Mouse (Mus musculus): ENCODE measurements around the gene Fam50b.
A peak's percentile ranks its signal among the peaks of the same experiment; 100 is the strongest.

Fam50b gene

GRCm38 (mm10) chr13:34734686-34735085 lies at the start of gene Fam50b:
Fam50b (plus strand) TSS chr13:34734850.
- no peak for DNase-seq (ENCODE audit: low spot score)

DNA sequence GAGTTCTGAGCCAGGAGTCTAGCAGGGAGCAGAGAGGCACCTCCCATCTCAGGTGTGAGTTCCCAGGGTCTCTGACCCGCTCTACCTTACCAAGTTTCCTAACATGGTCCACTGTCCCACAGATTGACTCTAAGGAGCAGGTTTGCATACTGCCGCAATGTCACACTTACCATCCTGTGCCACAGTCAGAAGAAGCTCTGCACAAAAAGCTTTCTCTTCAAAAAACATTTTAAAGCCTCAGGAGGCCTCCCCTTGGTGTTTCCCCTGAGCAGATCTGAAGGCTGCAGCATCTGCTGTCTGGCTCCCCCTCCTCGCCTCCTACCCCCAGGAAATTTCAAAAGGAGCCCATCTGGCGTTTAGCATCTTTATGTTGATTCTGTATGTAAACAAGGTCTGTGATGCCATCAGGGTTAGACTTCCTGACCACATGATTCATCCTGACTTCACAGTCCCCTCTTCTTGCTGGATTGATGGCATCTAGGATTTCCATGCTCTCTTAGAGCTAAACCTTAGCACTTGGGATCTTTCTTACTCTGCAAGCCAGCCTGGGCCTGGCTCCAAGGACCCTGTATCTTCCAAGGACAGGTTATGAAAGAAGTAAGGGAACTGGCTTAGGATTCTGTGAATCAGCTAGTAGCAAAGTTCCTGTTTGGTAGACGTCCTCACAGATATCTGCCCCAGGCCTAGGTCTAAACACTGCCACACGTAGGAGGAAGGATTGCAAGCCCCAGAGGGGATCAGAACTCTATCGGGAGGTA lies 49.5 kb upstream of the Fam50b start:
- no peak for DNase-seq (ENCODE audit: low spot score)

GRCm38 (mm10) chr13:34691049-34691448 lies 43.6 kb upstream of the Fam50b start:
- no peak for DNase-seq (ENCODE audit: low spot score)

- DNase-seq (ENCODE audit: low spot score) = no peak
Measured at GRCm38 (mm10) chr13:34693111-34693510, 41.5 kb upstream of the Fam50b start.

DNA sequence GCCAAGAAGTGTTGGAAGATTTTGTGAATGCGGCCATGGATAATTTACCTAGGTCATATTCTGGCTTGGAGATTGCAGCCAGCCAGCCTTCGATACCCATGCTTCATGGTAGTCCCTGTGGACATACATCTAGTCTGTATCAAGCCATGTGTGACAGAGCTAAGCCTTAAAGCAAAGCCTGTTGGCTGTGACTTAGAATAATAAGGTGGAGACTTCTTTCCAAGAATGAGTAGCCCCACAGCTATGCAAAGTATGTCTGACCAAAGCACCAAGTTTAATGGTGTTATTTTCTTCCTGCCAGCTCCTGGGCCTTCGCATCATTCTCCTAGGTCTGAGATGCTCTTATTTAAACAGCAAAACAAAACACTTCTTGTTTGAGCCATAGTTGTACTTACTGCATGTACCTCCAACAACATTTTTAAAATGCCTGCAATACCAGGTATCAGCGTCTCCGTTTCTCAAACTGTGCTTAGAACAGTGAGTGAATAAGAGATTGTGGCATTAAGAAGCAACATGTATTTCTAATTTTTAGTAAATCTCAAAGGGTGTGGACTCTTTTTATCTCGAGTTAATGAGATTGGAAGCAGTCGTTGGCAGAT lies 37.8 kb upstream of the Fam50b start:
- DNase-seq (ENCODE audit: low spot score) = no peak

- no peak for DNase-seq (ENCODE audit: low spot score)
Measured at GRCm38 (mm10) chr13:34700091-34700490, 34.6 kb upstream of the Fam50b start.

GRCm38 (mm10) chr13:34700630-34701029 lies 34.0 kb upstream of the Fam50b start:
- DNase-seq (ENCODE audit: low spot score) = no peak

GRCm38 (mm10) chr13:34703301-34703700 lies 31.3 kb upstream of the Fam50b start:
- DNase-seq (ENCODE audit: low spot score) = no peak

DNA sequence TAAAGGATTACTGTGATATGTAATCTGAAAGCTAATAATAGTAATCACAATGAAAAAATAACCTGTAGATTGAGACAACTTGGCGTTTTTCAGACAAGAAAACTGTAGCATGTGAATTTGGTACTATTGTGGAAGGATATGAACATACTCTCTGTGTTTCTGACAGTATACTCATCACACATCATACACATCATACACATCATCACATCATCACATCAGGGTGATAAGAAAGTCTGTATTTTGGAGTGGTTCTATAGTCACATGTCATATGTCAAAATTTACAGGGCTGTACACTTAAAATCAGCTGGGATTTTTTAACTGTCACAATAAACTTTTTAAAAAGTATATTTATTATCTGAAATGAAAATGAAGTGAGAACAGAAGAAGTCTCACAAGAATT lies 30.9 kb upstream of the Fam50b start:
- no peak for DNase-seq (ENCODE audit: low spot score)

- no peak for DNase-seq (ENCODE audit: low spot score)
Measured at GRCm38 (mm10) chr13:34704835-34705234, 29.8 kb upstream of the Fam50b start.

DNA sequence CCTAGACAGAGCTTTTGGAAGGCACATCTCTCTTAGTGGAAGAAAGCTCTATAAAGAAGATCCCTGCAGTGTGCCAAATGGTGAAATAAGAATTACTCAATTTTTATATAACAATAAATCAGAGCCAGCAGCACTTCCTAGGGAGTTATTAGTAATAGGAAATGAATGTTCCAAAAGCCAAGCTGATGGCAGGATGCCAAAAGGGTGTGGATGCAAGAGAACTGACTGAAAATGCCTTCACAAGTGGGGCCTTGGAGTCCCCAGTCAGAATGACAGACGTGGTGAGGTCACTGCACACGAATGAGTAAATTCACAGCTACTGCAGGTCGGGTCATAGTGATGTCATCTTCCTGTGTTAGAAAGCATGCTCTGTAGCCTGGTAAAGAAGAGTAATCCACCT lies 25.7 kb upstream of the Fam50b start:
- DNase-seq (ENCODE audit: low spot score) = peak; percentile 63

DNA sequence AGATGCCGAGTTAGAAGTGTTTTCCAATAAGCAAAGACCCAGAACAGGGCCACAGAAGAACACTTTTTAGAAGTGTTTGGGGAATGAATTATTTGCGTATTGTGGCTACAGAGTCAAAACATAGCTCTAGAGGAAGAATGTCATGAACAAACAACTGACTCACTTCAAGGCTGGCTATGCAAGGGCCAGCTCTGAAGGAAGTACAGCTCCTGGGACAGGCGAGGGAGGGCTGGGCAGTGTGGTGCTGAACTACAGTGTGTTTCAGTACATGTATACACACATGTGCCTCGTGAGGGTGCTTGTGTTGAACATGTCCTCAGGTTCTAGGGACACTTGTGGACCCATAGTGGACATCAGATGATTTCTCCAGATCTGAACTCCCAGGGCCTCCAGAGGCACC lies 25.1 kb upstream of the Fam50b start:
- no peak for DNase-seq (ENCODE audit: low spot score)

DNA sequence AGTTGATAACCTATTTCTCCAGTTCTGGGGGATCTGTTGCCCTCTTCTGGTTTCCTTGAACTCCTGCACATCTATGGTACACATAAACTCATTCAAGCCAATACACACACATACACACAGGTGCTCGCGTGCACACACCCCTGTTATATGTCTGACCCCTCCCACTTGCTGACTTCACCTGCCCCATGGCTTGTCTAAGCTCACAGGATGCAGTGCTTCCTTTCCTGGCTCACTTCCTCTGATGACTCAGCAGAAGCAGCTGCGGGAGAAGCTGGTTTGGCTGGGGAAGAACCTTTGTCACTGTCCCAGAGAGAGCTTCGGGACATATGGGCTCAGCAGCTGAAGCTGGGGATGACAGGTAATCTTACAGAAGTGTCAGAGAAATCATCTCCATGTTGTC lies 23.2 kb upstream of the Fam50b start:
- no peak for DNase-seq (ENCODE audit: low spot score)

DNA sequence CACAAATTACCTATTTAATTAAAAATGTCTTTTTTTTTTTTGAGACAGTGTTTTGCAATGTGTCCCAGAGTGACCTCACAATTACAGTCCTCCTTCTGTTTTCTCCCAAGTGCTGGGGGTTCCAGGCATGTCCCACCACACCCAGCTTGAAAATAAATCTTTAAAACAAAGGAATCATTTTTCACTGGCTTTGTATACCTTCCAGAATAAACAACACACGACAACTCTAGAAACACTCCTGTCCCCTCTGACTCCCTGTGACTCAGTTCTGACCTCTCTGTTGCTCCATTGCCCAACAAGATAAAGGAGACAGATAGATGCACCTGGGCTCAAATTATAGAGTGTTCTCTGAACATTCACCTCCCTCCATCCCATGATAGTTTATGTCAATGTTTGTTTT lies 21.8 kb upstream of the Fam50b start:
- no peak for DNase-seq (ENCODE audit: low spot score)

DNA sequence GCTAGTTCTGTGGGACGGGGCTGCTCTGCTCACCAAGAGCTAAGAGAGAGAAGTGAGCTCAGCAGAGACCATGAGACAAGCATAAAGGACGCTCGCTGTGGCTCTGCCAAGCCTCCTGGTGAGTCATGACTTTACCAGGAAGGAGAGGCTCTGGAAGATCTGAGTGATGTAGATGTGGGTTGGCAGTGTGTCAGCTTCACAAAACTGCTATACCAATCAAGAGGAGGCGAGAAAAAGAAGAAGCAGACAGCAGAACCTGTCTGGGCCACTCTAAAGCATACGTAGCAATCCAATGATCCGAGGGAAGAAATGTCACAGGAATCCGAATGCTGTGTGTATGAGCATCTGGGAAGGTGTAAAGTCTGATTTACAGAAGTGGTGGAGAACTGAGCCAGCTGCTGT lies 19.2 kb upstream of the Fam50b start:
- no peak for DNase-seq (ENCODE audit: low spot score)

- no peak for DNase-seq (ENCODE audit: low spot score)
Measured at GRCm38 (mm10) chr13:34724831-34725592, 9.6 kb upstream of the Fam50b start.

GRCm38 (mm10) chr13:34725800-34726476 lies 8.7 kb upstream of the Fam50b start:
- no peak for DNase-seq (ENCODE audit: low spot score)

DNA sequence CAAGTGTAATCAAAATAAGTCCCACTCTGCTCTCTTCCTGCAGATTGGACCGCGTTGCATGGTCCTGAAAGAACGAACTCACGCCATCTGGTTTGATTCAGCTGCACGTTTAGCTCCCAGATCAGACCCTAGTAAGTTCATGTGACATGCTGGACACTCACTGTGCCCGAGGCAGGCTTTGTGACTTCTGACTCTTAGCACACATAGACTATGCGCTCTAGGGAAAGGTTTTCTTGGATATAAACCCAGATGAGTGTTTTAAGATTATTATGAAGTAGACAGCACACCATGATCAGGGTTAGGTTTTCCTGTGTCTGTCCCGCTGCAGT lies 8.2 kb upstream of the Fam50b start:
- DNase-seq (ENCODE audit: low spot score) = no peak

GRCm38 (mm10) chr13:34727060-34727459 lies 7.6 kb upstream of the Fam50b start:
- no peak for DNase-seq (ENCODE audit: low spot score)

DNA sequence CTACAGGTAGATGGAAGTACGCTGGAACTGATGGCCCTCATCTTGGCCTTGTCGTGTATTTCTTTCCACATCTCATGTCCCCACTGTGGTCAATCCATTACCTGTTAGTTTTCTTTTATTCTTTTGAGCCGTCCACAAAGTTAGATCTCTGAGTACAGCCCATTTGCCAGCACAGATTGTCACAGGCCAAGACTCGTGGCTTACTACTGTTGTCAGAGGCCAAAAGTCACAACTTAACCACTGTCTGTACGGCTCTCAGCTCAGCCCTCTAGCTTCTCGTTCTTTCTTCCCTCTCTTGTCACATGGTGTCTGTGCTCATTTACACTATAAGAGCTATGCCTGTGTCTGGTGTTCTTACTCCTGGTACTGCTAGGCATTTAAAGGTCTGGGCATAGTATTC lies 3.1 kb upstream of the Fam50b start:
- no peak for DNase-seq (ENCODE audit: low spot score)

DNA sequence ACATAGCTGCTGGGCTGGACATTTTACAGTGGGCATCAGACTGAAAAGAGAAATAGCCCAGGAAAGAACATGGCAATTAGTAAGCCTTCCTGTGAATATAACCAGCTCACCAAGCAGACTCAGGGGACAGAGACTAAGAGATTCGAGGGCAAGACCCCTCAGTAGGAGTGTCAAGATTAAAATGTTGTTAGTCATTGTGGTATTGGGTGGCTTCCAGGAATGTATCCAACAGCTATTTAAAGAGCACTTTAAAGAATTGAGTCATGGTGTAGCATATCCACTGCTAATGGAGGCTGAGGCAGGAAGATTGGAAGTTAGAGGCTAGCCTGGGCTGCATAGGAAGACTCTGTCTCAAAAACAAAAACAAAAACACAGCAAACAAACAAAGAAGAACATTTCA lies 870 bp upstream of the Fam50b start:
- no peak for DNase-seq (ENCODE audit: low spot score)

DNA sequence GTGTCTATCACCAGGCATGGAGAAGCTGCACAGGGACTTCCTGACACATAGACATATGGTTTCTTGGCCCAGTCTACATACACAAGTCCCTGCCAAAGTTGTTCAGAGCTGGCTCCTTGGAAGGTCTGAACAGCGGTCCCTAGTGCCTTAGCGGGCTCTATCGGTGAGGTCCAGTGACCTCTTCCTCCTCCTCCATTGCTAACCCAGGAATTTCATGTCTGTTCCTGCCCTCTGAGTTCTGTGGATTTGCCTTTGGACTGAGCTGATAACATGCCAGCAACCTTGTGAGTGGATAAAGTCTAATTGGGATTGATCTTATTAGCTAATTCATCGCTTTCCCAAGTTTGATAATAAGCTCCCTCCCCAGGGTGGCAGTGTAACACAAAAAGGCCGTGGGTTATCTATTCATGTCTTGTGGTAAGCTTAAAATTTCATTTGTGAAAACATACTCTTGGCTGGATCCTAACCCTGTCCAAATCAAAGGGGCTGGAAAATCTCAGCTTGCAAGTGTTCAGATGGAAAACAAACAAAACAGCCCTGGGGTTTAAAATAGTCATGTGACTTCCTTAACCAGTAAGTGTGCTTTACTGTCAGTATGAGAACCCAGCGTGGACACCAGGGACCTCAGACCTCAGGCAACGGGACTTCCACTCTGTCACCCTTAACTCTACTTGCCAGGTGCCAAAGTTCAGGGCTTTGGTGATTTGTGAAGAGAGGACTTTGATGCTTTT lies 3.5 kb downstream of the Fam50b start:
- DNase-seq (ENCODE audit: low spot score) = no peak
